Mouse (Mus musculus) bone marrow macrophage, adult 2 months (primary cell): ENCODE results near the gene Dcpp2.

Source experiments
- CTCF ChIP-seq: IDR thresholded peaks from 2 replicates; pipeline ENCODE4 v1.5.1; 2012; ENCODE audit warnings: low read depth, mild to moderate bottlenecking, low read length, moderate library complexity
- POLR2A ChIP-seq: IDR thresholded peaks from 2 replicates; pipeline ENCODE4 v1.6.1; 2012; ENCODE audit warnings: mild to moderate bottlenecking, low read depth, low read length, borderline replicate concordance

DNA sequence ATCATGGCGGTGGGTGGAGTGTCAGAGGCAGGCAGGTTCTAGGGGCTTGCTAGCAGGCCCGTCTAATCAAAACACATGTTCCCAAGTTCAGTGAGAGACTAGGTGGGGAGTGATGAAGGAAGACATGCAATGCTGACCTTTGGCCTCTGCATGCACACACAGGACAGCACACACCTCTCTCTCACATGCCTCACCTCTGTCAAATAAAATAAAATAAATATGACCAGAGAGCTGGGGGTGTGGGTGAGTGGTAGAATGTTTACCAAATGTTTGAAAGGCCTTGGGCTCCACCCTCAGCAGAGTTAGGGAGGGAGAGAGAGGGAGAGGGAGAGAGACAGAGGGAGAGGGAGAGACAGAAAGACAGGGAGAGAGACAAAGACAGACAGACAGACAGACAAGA, 22.8 kb upstream of the Dcpp2 start:
- TF ChIP-seq POLR2A = no peak
- TF ChIP-seq CTCF = no peak
